Mouse (Mus musculus) hindbrain, embryonic 16.5 days (tissue): ENCODE measurements around the gene Lce1a1. TPM values are rescaled to one million over a fixed set of nuclear protein-coding genes. Genes with fewer than 3 reads are reported as not detected.

Experiments
- ATAC-seq: fragments of 200-750 bp; cut with Nextera tagmentation; 2 replicates; pipeline ENCODE4 v1.8.0; 2017; ENCODE audit warnings: moderate TSS enrichment, moderate library complexity
- H3K27ac ChIP-seq: fragments of 300-500 bp; sonication (generic); 2 replicates; pipeline ENCODE4 v1.5.1; 2014; ENCODE audit warnings: low read depth, mild to moderate bottlenecking, control low read depth, low read length, moderate library complexity
- H3K27me3 ChIP-seq: fragments of 300-500 bp; sonication (generic); replicated peaks from 2 replicates; pipeline ENCODE4 v1.6.1; 2014; ENCODE audit warnings: low read length; ENCODE audit not compliant: control insufficient read depth, insufficient read depth
- H3K36me3 ChIP-seq: fragments of 300-500 bp; sonication (generic); 2 replicates; pipeline ENCODE4 v1.6.1; 2014; ENCODE audit warnings: mild to moderate bottlenecking, low read length, moderate library complexity, mixed read lengths; ENCODE audit not compliant: control insufficient read depth, insufficient read depth
- H3K4me1 ChIP-seq: fragments of 300-500 bp; sonication (generic); 2 replicates; pipeline ENCODE4 v1.6.1; 2014; ENCODE audit warnings: low read depth, low read length; ENCODE audit not compliant: control insufficient read depth, insufficient read depth
- H3K4me2 ChIP-seq: fragments of 300-500 bp; sonication (generic); 2 replicates; pipeline ENCODE4 v1.6.1; 2014; ENCODE audit warnings: mild to moderate bottlenecking, low read length, control low read depth, moderate library complexity
- H3K4me3 ChIP-seq: fragments of 300-500 bp; sonication (generic); 2 replicates; pipeline ENCODE4 v1.5.1; 2014; ENCODE audit warnings: mild to moderate bottlenecking, low read length, control low read depth, moderate library complexity
- H3K9ac ChIP-seq: fragments of 300-500 bp; sonication (generic); 2 replicates; pipeline ENCODE4 v1.6.1; 2014; ENCODE audit warnings: low read depth, mild to moderate bottlenecking, control low read depth, low read length, moderate library complexity
- H3K9me3 ChIP-seq: fragments of 300-500 bp; sonication (generic); 2 replicates; pipeline ENCODE4 v1.6.1; 2014; ENCODE audit warnings: mild to moderate bottlenecking, low read length, moderate library complexity; ENCODE audit not compliant: control insufficient read depth
- WGBS: fragments of 180-500 bp; shearing (Covaris S2); extraction: QIAGEN DNeasy Blood & Tissue Kit; methylation state at CpG from one replicate; pipeline ENCODE4 v1.1.7; 2014; 5-methylcytosine and 5-hydroxymethylcytosine counted together
- polyA plus RNA-seq: library from polyadenylated mRNA; unstranded; fragments of >200 nt; fragmentation: Nextera tagmentation; extraction: Ambion mirVana; gene quantifications from 2 replicates; pipeline ENCODE4 v1.2.1, GENCODE M21; 2015

Lce1a1 gene
- polyA plus RNA-seq, 1 experiment from 2014 or later: not detected

- no peaks in the 10 kb centered on the region for H3K36me3 ChIP-seq
- no peaks in the 10 kb centered on the region for H3K27me3 ChIP-seq
- no peak overlapping the region for H3K4me2 ChIP-seq
- no peak overlapping the region for H3K4me3 ChIP-seq
- no peaks in the 10 kb centered on the region for H3K4me1 ChIP-seq
- no peak overlapping the region for H3K27ac ChIP-seq
- WGBS: 27% methylated on average over 1 of the region's 1 CpGs
- no peaks in the 10 kb centered on the region for H3K9me3 ChIP-seq
- ATAC-seq: peak; percentile 74
- H3K9ac ChIP-seq: no peak overlapping the region
Observed at GRCm38 (mm10) chr3:92637745-92638652, 10.1 kb downstream of the Lce1a1 start.

DNA sequence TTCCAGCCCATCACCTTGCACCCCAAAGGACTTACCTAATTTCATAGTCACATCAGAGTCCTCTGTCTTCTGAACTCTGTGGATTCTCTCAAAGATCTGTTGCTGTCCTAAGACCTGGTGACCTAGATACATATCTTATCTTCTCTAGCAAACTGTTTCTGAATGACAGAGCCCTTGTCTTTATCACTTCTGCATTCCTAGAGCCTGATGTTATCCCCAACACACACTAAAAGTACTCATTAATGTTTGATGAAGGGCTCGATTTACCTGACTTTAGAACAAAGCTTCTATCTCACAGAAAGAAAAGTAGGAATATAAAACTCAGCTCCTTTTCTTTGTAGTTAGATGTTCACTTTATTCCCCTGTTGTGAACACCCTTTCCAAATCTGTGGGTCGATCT lies 26.5 kb downstream of the Lce1a1 start, which contains the start of gene Lce6a:
TSS of gene Lce6a (minus strand) at position 101 of the 400 bp plus-strand sequence.
- WGBS: 83% methylated on average over 2 of the region's 2 CpGs
- Histone ChIP-seq H3K9ac (no peak within 1 kb of the TSS), H3K27me3 (no peaks in the 10 kb centered on the region), H3K4me2 (no peak within 1 kb of the TSS), H3K27ac (no peak within 1 kb of the TSS), H3K36me3 (no peaks in the 10 kb centered on the region), H3K4me1 (no peaks in the 10 kb centered on the region), H3K9me3 (no peaks in the 10 kb centered on the region), H3K4me3 (no peak within 1 kb of the TSS)
- ATAC-seq: no peak

- no peak overlapping the region for H3K27ac ChIP-seq
- 81% methylated on average over 1 of the region's 1 CpGs for WGBS
- no peaks in the 10 kb centered on the region for H3K4me1 ChIP-seq
- H3K4me2 ChIP-seq: no peak overlapping the region
- no peaks in the 10 kb centered on the region for H3K36me3 ChIP-seq
- H3K4me3 ChIP-seq: no peak overlapping the region
- no peaks in the 10 kb centered on the region for H3K27me3 ChIP-seq
- H3K9me3 ChIP-seq: no peaks in the 10 kb centered on the region
- no peak overlapping the region for H3K9ac ChIP-seq
- no peak for ATAC-seq
Observed at GRCm38 (mm10) chr3:92609804-92610203, 38.3 kb downstream of the Lce1a1 start.

DNA sequence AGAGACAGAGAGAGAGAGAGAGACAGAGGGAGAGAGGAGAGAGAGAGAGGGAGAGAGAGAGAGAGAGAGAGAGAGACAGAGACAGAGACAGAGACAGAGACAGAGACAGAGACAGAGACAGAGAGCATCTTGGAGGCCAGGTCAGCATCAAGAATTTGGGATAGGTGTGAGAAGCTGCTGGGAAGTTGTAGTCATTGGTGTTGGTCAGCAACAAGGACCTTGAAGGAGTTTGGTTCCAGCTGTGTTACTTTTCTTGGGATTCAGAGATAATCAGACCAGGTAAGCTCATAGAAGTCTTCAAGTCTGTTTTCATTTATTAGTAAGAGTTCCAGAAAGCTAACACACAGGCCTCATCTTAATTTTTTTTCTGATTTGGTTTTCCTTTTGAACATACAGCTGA lies 40.7 kb downstream of the Lce1a1 start, which contains the start of gene 2210017I01Rik:
TSS of gene 2210017I01Rik (minus strand) at position 101 of the 400 bp plus-strand sequence.
- H3K9ac ChIP-seq: no peak within 1 kb of the TSS
- ATAC-seq: no peak
- H3K27me3 ChIP-seq: no peaks in the 10 kb centered on the region

GRCm38 (mm10) chr3:92602169-92602568 lies 45.9 kb downstream of the Lce1a1 start:
- WGBS: 42% methylated on average over 1 of the region's 1 CpGs

More for the DNA sequence above, 40.7 kb downstream of the Lce1a1 start, which contains the start of gene 2210017I01Rik:
- H3K4me1 ChIP-seq: no peaks in the 10 kb centered on the region
- no peak within 1 kb of the TSS for H3K4me3 ChIP-seq
- no peak within 1 kb of the TSS for H3K4me2 ChIP-seq
- no peaks in the 10 kb centered on the region for H3K36me3 ChIP-seq
- no peak within 1 kb of the TSS for H3K27ac ChIP-seq
- no peaks in the 10 kb centered on the region for H3K9me3 ChIP-seq

GRCm38 (mm10) chr3:92600456-92600855 lies 47.7 kb downstream of the Lce1a1 start:
- Histone ChIP-seq H3K36me3 (no peaks in the 10 kb centered on the region), H3K27ac (no peak overlapping the region), H3K9me3 (no peaks in the 10 kb centered on the region; the same call in 1 of the 2 replicates), H3K27me3 (no peaks in the 10 kb centered on the region), H3K4me3 (no peak overlapping the region), H3K9ac (no peak overlapping the region), H3K4me2 (no peak overlapping the region), H3K4me1 (no peaks in the 10 kb centered on the region)
- no peak for ATAC-seq
- 50% methylated on average over 1 of the region's 1 CpGs for WGBS

More at GRCm38 (mm10) chr3:92602169-92602568, 45.9 kb downstream of the Lce1a1 start:
- Histone ChIP-seq H3K4me3 (no peak overlapping the region), H3K36me3 (no peaks in the 10 kb centered on the region), H3K9me3 (no peaks in the 10 kb centered on the region; the same call in 1 of the 2 replicates), H3K4me1 (no peaks in the 10 kb centered on the region), H3K27me3 (no peaks in the 10 kb centered on the region), H3K27ac (no peak overlapping the region), H3K4me2 (no peak overlapping the region), H3K9ac (no peak overlapping the region)
- no peak for ATAC-seq

- Histone ChIP-seq H3K36me3 (no peaks in the 10 kb centered on the region), H3K27ac (no peak overlapping the region), H3K9me3 (no peaks in the 10 kb centered on the region; the same call in 1 of the 2 replicates), H3K4me3 (no peak overlapping the region), H3K9ac (no peak overlapping the region), H3K4me1 (no peaks in the 10 kb centered on the region), H3K27me3 (no peaks in the 10 kb centered on the region), H3K4me2 (no peak overlapping the region)
- no peak for ATAC-seq
Observed at GRCm38 (mm10) chr3:92599973-92600372, 48.1 kb downstream of the Lce1a1 start.

- no peaks in the 10 kb centered on the region for H3K36me3 ChIP-seq
- no peak overlapping the region for H3K9ac ChIP-seq
- no peak overlapping the region for H3K4me2 ChIP-seq
- H3K27ac ChIP-seq: no peak overlapping the region
- no peaks in the 10 kb centered on the region for H3K4me1 ChIP-seq
- 92% methylated on average over 2 of the region's 2 CpGs for WGBS
- no peak for ATAC-seq
- no peaks in the 10 kb centered on the region; the same call in 1 of the 2 replicates for H3K9me3 ChIP-seq
- H3K27me3 ChIP-seq: no peaks in the 10 kb centered on the region
- H3K4me3 ChIP-seq: no peak overlapping the region
Observed at GRCm38 (mm10) chr3:92598429-92598828, 49.7 kb downstream of the Lce1a1 start.
